Mouse (Mus musculus): Measurements from ENCODE around the gene Fxyd6. TPM values are rescaled to one million over a fixed set of nuclear protein-coding genes. Genes with fewer than 3 reads are reported as not detected.

The Fxyd6 gene
- polyA plus RNA-seq, 1 experiment, result 88.6 TPM

DNA sequence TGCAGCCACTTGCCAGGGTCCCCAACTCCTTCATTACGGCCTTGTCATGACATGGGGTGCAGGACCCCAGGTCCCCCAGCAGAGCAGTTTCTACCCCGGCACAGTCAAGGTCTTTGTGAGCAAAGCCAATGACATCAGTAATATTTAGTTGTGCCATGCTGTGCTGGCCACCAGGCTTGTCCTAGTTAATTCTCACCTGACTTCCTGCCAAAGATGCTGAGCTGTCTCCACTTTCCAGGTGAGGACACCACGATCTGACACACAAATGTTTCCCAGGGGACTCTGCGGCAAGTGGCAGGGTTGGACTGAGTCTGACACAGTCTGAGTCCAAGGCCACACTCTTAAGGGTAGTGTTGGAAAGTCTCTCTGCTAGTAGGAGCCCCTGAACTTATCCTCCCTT is 56.5 kb downstream of the Fxyd6 start, which contains the start of gene Dscaml1:
Gene Dscaml1 (plus strand): TSS at position 173 of the 400 bp plus-strand sequence.
- no peaks in the 10 kb centered on the region for H3K4me1 ChIP-seq (ENCODE audit: control insufficient read depth, insufficient read depth, low read length)
- no peaks in the 10 kb centered on the region for H3K9me3 ChIP-seq (replicated peaks; ENCODE audit: control insufficient read depth, insufficient read depth, low read length, poor library complexity, severe bottlenecking)
- H3K9ac ChIP-seq (ENCODE audit: low read depth, poor library complexity, severe bottlenecking), result no peak within 1 kb of the TSS
- H3K27ac ChIP-seq (ENCODE audit: insufficient read depth, low read length), result no peak within 1 kb of the TSS
- TF ChIP-seq EP300 (IDR thresholded peaks at IDR 0.05; ENCODE audit: insufficient read depth, low read depth, low read length) (no peak), POLR2A (IDR thresholded peaks at IDR 0.05; ENCODE audit: insufficient read depth, low read length) (no peak), CTCF (IDR thresholded peaks at IDR 0.05; ENCODE audit: low read depth, low read length) (no peak)
- H3K4me3 ChIP-seq (ENCODE audit: low read depth, low read length), result no peak within 1 kb of the TSS
- H3K36me3 ChIP-seq (ENCODE audit: control insufficient read depth, insufficient read depth, low read length, poor library complexity, severe bottlenecking), result no peaks in the 10 kb centered on the region
- peaks cover 16% of the 10 kb centered on the region for H3K27me3 ChIP-seq (ENCODE audit: control insufficient read depth, insufficient read depth, low read length, poor library complexity, severe bottlenecking)

DNA sequence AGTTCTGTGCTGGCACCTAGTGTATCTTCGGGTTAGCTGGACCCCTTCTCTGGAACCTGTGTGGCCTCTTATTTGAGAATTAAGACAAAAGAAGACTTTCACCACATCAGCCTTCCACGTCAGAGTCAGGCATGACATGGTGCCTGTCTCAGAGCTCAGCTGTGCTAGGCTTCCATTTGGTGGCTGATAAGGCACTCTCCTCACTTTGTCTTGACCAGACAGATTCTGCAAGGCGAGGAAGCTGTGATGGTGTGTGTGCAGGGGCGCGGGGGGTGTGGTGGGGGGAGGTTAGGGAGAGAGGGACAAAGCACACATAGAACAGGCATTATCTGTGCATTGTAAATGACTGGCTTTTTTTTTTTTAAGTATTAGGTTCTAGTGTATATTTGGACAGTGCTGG is 59.4 kb downstream of the Fxyd6 start:
- H3K27me3 ChIP-seq (ENCODE audit: control insufficient read depth, insufficient read depth, low read length, poor library complexity, severe bottlenecking), result peaks cover 16% of the 10 kb centered on the region
- no peak overlapping the region for H3K4me3 ChIP-seq (ENCODE audit: low read depth, low read length)
- no peak overlapping the region for H3K27ac ChIP-seq (ENCODE audit: insufficient read depth, low read length)
- no peaks in the 10 kb centered on the region for H3K36me3 ChIP-seq (ENCODE audit: control insufficient read depth, insufficient read depth, low read length, poor library complexity, severe bottlenecking)
- H3K9me3 ChIP-seq (replicated peaks; ENCODE audit: control insufficient read depth, insufficient read depth, low read length, poor library complexity, severe bottlenecking), result no peaks in the 10 kb centered on the region
- no peak for TF ChIP-seq CTCF (IDR thresholded peaks at IDR 0.05; ENCODE audit: low read depth, low read length)
- TF ChIP-seq EP300 (IDR thresholded peaks at IDR 0.05; ENCODE audit: insufficient read depth, low read depth, low read length), result no peak
- TF ChIP-seq POLR2A (IDR thresholded peaks at IDR 0.05; ENCODE audit: insufficient read depth, low read length), result no peak
- no peak overlapping the region for H3K9ac ChIP-seq (ENCODE audit: low read depth, poor library complexity, severe bottlenecking)
- H3K4me1 ChIP-seq (ENCODE audit: control insufficient read depth, insufficient read depth, low read length), result no peaks in the 10 kb centered on the region

DNA sequence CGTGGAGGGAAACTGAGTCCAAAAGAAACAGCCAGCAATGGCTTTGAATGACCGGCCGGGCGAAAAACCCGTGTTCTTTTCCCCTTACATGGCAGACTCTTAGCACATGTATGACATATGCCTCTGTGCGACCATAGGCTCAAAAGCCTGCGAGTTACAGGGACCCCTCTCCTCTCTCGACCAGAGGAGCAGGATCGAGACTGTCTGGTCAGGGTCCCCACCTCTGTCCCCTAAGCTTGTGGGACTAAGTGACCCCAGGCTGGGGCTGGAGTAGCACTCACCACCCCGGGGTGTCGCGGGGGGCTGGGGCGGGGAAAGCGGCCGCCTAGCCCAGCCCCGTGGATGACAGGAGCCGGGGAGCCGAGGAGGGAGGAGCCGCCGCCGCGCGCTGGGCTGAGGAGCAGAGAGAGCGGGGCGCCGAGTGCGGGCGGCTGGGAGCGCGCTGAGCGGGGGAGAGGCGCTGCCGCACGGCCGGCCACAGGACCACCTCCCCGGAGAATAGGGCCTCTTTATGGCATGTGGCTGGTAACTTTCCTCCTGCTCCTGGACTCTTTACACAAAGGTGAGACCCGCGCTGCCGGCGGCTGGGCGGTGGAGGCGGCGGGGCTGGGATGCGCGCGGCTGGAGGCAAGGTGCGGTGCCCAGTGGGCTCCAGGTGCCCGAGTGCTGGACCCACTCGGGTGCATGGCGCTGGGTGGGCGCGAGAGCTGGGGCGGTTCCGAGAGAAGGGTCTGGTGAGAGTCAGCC is 60.1 kb downstream of the Fxyd6 start:
- TF ChIP-seq POLR2A (IDR thresholded peaks at IDR 0.05; ENCODE audit: insufficient read depth, low read length), result no peak
- TF ChIP-seq EP300 (IDR thresholded peaks at IDR 0.05; ENCODE audit: insufficient read depth, low read depth, low read length), result no peak
- no peak for TF ChIP-seq CTCF (IDR thresholded peaks at IDR 0.05; ENCODE audit: low read depth, low read length)
- Histone ChIP-seq H3K27me3 (ENCODE audit: control insufficient read depth, insufficient read depth, low read length, poor library complexity, severe bottlenecking) (peaks cover 16% of the 10 kb centered on the region), H3K36me3 (ENCODE audit: control insufficient read depth, insufficient read depth, low read length, poor library complexity, severe bottlenecking) (no peaks in the 10 kb centered on the region), H3K4me1 (ENCODE audit: control insufficient read depth, insufficient read depth, low read length) (no peaks in the 10 kb centered on the region), H3K4me3 (ENCODE audit: low read depth, low read length) (peak overlapping the region; percentile 93), H3K9ac (ENCODE audit: low read depth, poor library complexity, severe bottlenecking) (peak overlapping the region; percentile 76), H3K9me3 (replicated peaks; ENCODE audit: control insufficient read depth, insufficient read depth, low read length, poor library complexity, severe bottlenecking) (no peaks in the 10 kb centered on the region), H3K27ac (ENCODE audit: insufficient read depth, low read length) (no peak overlapping the region)

DNA sequence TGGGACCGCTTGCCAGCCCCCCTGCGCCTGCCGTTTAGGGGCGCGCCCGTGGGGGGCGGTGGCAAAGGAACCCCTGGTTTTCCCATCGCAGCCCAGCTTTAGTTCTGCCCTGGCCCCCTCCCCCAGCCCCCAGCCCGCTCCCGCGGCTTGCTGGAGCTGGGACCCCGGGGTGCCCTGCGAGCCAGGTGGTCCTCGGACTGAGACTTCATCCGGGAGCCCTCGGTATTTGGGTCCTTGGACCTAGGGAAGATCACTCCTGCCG is 60.6 kb downstream of the Fxyd6 start:
- Histone ChIP-seq H3K4me1 (ENCODE audit: control insufficient read depth, insufficient read depth, low read length) (no peaks in the 10 kb centered on the region), H3K4me3 (ENCODE audit: low read depth, low read length) (peak overlapping the region; percentile 93), H3K27ac (ENCODE audit: insufficient read depth, low read length) (no peak overlapping the region), H3K9ac (ENCODE audit: low read depth, poor library complexity, severe bottlenecking) (peak overlapping the region; percentile 76), H3K27me3 (ENCODE audit: control insufficient read depth, insufficient read depth, low read length, poor library complexity, severe bottlenecking) (peaks cover 16% of the 10 kb centered on the region), H3K36me3 (ENCODE audit: control insufficient read depth, insufficient read depth, low read length, poor library complexity, severe bottlenecking) (no peaks in the 10 kb centered on the region), H3K9me3 (replicated peaks; ENCODE audit: control insufficient read depth, insufficient read depth, low read length, poor library complexity, severe bottlenecking) (no peaks in the 10 kb centered on the region)
- TF ChIP-seq EP300 (IDR thresholded peaks at IDR 0.05; ENCODE audit: insufficient read depth, low read depth, low read length) (no peak), POLR2A (IDR thresholded peaks at IDR 0.05; ENCODE audit: insufficient read depth, low read length) (no peak), CTCF (IDR thresholded peaks at IDR 0.05; ENCODE audit: low read depth, low read length) (no peak)

DNA sequence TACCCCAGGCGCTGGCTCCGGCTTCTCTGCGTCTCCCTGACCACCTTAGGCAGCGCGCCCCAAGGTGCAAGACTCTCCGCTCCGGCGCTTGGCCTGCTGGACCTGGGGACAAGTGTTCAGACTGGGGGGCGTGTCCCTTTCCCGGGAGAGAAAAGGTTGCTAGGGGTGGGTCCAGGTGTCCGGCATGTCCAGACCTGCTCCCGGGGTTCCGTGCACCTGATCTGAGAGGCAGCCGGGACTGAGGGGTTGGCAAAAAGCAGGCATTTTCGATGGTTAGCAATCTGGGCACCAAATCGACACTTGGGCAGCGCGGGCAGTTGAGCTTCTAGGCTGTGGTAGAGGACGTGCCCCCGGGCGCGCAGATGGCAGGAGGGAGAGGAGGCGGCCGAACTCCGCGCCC is 61.2 kb downstream of the Fxyd6 start:
- H3K4me3 ChIP-seq (ENCODE audit: low read depth, low read length), result peak overlapping the region; percentile 93
- H3K4me1 ChIP-seq (ENCODE audit: control insufficient read depth, insufficient read depth, low read length), result no peaks in the 10 kb centered on the region
- peaks cover 16% of the 10 kb centered on the region for H3K27me3 ChIP-seq (ENCODE audit: control insufficient read depth, insufficient read depth, low read length, poor library complexity, severe bottlenecking)
- H3K36me3 ChIP-seq (ENCODE audit: control insufficient read depth, insufficient read depth, low read length, poor library complexity, severe bottlenecking), result no peaks in the 10 kb centered on the region
- H3K9ac ChIP-seq (ENCODE audit: low read depth, poor library complexity, severe bottlenecking), result peak overlapping the region; percentile 76
- no peak for TF ChIP-seq CTCF (IDR thresholded peaks at IDR 0.05; ENCODE audit: low read depth, low read length)
- peak; percentile 68; the same call in 1 of the 2 replicates for TF ChIP-seq EP300 (IDR thresholded peaks at IDR 0.05; ENCODE audit: insufficient read depth, low read depth, low read length)
- TF ChIP-seq POLR2A (IDR thresholded peaks at IDR 0.05; ENCODE audit: insufficient read depth, low read length), result peak; percentile 43
- no peaks in the 10 kb centered on the region for H3K9me3 ChIP-seq (replicated peaks; ENCODE audit: control insufficient read depth, insufficient read depth, low read length, poor library complexity, severe bottlenecking)
- H3K27ac ChIP-seq (ENCODE audit: insufficient read depth, low read length), result no peak overlapping the region

DNA sequence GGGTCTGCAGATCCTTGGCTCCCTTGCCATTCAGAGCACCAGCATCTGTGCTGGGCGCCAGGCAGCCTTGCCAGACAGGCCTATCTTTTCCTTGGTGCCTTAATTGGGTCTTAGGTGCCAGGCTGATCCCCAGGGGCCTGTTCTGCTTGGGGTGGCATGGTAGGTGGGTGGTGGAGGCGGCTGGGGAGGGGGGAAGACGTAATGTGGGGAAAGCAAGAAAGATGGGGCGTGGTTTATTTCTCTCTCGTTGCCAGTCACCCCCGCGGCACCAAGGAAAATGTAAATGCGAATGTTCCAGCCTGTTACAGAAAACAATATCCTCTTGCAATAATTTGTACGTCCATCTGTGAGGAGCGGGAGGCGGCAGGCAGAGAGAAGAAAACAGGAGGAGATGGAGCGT is 62.7 kb downstream of the Fxyd6 start:
- Histone ChIP-seq H3K9me3 (replicated peaks; ENCODE audit: control insufficient read depth, insufficient read depth, low read length, poor library complexity, severe bottlenecking) (no peaks in the 10 kb centered on the region), H3K27me3 (ENCODE audit: control insufficient read depth, insufficient read depth, low read length, poor library complexity, severe bottlenecking) (peaks cover 16% of the 10 kb centered on the region), H3K4me3 (ENCODE audit: low read depth, low read length) (peak overlapping the region; percentile 54), H3K4me1 (ENCODE audit: control insufficient read depth, insufficient read depth, low read length) (no peaks in the 10 kb centered on the region), H3K36me3 (ENCODE audit: control insufficient read depth, insufficient read depth, low read length, poor library complexity, severe bottlenecking) (no peaks in the 10 kb centered on the region), H3K9ac (ENCODE audit: low read depth, poor library complexity, severe bottlenecking) (peak overlapping the region; percentile 61), H3K27ac (ENCODE audit: insufficient read depth, low read length) (no peak overlapping the region)
- TF ChIP-seq CTCF (IDR thresholded peaks at IDR 0.05; ENCODE audit: low read depth, low read length) (no peak), EP300 (IDR thresholded peaks at IDR 0.05; ENCODE audit: insufficient read depth, low read depth, low read length) (no peak), POLR2A (IDR thresholded peaks at IDR 0.05; ENCODE audit: insufficient read depth, low read length) (no peak)
